Mouse (Mus musculus) adipose tissue, adult 10 weeks (tissue): ENCODE measurements around the gene Hhipl2. TPM values are rescaled to one million over a fixed set of nuclear protein-coding genes. Genes with fewer than 3 reads are reported as not detected.

Source experiments
- polyA plus RNA-seq: library from polyadenylated mRNA; stranded (reverse); fragments of 350-450 nt; fragmentation: Illumina TruSeq; extraction: RNeasy Lipid Tissue Mini Kit (QIAGEN cat#74804); gene quantifications from one replicate; pipeline ENCODE4 v1.2.3, GENCODE M21; 2014; ENCODE audit warnings: low read depth, low replicate concordance

Gene Hhipl2
- polyA plus RNA-seq = 0.51 TPM

GRCm38 (mm10) chr1:183417873-183418272 lies at the start of gene Hhipl2:
TSS of gene Hhipl2 (plus strand) at chr1:183418215.

GRCm38 (mm10) chr1:183369427-183370014 lies 48.5 kb upstream of the Hhipl2 start, which contains the start of gene Mia3:
TSS of gene Mia3 (minus strand) at chr1:183369553.

DNA sequence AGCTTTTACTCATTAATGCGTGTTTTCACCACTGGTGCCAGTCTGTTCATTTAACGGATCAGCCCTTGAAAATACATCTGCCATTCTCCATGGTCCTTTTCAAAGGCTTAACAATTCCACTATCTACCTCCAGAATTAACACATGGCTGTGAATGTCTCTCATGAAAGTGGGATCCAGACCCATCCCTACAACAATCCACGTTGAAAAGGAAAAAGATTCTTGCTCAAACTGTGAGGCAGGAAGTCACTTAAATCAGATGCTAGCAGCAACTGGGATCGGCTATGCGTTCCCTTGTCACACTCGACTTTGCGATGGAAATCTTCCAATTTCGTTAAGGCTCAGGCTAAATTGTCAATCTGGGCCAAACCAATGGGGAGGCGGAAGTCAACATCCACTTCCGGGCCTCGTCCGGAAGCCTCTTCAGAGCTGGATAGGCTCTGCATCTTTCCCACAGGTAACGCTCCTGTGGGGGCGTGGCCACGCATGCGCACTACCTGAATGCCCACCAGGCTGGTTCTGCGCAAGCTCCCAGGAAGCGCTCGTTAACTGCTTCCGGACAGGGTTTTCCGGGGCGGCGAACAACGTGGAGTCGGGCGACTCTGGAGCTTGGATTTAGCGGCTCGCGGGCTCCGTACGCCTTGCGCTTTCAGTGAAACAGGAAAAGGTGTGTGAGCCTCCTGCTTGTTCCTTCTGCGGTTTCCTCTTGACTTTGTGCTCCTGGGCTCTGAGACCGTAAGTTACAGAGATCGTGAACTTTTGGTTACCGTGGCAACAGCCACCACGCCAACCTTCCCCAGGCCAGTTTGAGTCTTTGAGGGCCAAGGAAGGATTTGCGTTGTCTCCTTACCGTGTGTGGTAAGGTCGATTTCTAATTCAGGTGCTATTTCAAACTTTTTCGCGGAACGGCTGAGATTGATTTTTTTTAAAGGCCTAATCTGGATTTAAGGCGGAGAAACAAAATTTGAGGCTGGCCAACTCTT lies 29.3 kb upstream of the Hhipl2 start, which contains the start of gene Taf1a:
TSS of gene Taf1a (plus strand) at position 556 of the 981 bp plus-strand sequence.

Other genes starting within 250 kb of the Hhipl2 start
- gene Disp1, start 196.7 kb upstream of the Hhipl2 start, polyA plus RNA-seq = 6.9 TPM
- 35.9 TPM for gene Aida, start 121.6 kb upstream of the Hhipl2 start, polyA plus RNA-seq
- 39.1 TPM for gene Brox, start 120.9 kb upstream of the Hhipl2 start, polyA plus RNA-seq
- 225 TPM for gene Mia3, start 48.7 kb upstream of the Hhipl2 start, polyA plus RNA-seq
- gene Taf1a, start 29.2 kb upstream of the Hhipl2 start, polyA plus RNA-seq = 24.0 TPM